Mouse (Mus musculus) spleen, postnatal 0 days (tissue): Measurements from ENCODE around the gene Lce1l. TPM values are rescaled to one million over a fixed set of nuclear protein-coding genes. Genes with fewer than 3 reads are reported as not detected.

Source experiments
- polyA plus RNA-seq: library from polyadenylated mRNA; unstranded; fragments of >200 nt; fragmentation: Nextera tagmentation; extraction: Ambion mirVana; gene quantifications from 2 replicates; pipeline ENCODE4 v1.2.1, GENCODE M21; 2015

Lce1l gene
- not detected in 2 replicates for polyA plus RNA-seq

GRCm38 (mm10) chr3:92851186-92851585 is at the start of gene Lce1l:
Gene Lce1l, minus strand, starts transcription at chr3:92851286.

GRCm38 (mm10) chr3:92870116-92870515 is 19.0 kb upstream of the Lce1l start, which contains the start of gene 2310050C09Rik:
Gene 2310050C09Rik, minus strand, starts transcription at chr3:92870216.

DNA sequence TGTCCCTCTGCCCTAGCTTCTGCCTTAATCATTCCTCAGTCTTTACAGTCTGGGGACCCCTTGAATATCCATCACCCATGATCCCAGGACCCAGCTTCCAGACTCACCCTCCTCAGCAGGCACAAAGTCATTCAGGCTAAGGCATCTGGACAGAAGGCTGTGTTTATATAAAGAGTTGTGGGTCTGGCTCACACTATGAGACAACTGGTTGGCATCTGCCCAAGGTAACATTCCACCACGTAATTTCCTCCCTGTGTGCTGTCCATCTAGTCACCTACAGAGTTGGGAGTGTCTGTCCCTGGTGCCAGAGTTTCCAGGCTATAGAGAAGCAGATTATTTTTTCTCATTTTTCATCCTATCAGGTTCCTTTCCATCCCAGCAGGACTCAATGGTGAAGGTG is 24.0 kb downstream of the Lce1l start, which contains the start of gene Kprp:
Gene Kprp, minus strand, starts transcription at position 140 of the 400 bp plus-strand sequence.

GRCm38 (mm10) chr3:92807791-92808190 is 43.3 kb downstream of the Lce1l start, which contains the start of gene Lce1k:
Gene Lce1k, minus strand, starts transcription at chr3:92807891.

Other genes starting within 250 kb of the Lce1l start
- not detected in 2 replicates for gene 2210017I01Rik, start 243.8 kb downstream of the Lce1l start, polyA plus RNA-seq
- not detected in 2 replicates for gene Lce6a, start 229.6 kb downstream of the Lce1l start, polyA plus RNA-seq
- gene Lce1a1, start 203.0 kb downstream of the Lce1l start, polyA plus RNA-seq: not detected in 2 replicates
- gene Lce1b, start 194.4 kb downstream of the Lce1l start, polyA plus RNA-seq: not detected in 2 replicates
- not detected in 2 replicates for gene Lce1a2, start 181.0 kb downstream of the Lce1l start, polyA plus RNA-seq
- gene Lce1c, start 172.0 kb downstream of the Lce1l start, polyA plus RNA-seq: 0.17 TPM in 1 of 2 replicates, not detected in the other
- gene Lce1d, start 164.1 kb downstream of the Lce1l start, polyA plus RNA-seq: not detected in 2 replicates
- not detected in 2 replicates for gene Lce1e, start 142.2 kb downstream of the Lce1l start, polyA plus RNA-seq
- not detected in 2 replicates for gene Lce1f, start 130.9 kb downstream of the Lce1l start, polyA plus RNA-seq
- not detected in 2 replicates for gene Gm38119, start 112.2 kb downstream of the Lce1l start, polyA plus RNA-seq
- not detected in 2 replicates for gene Lce1g, start 98.9 kb downstream of the Lce1l start, polyA plus RNA-seq
- gene Lce1h, start 86.2 kb downstream of the Lce1l start, polyA plus RNA-seq: not detected in 2 replicates
- not detected in 2 replicates for gene Lce1i, start 72.4 kb downstream of the Lce1l start, polyA plus RNA-seq
- not detected in 2 replicates for gene Lce1j, start 60.8 kb downstream of the Lce1l start, polyA plus RNA-seq
- not detected in 2 replicates for gene Lce1k, start 43.4 kb downstream of the Lce1l start, polyA plus RNA-seq
- gene Kprp, start 24.0 kb downstream of the Lce1l start, polyA plus RNA-seq: not detected in 2 replicates
- not detected in 2 replicates for gene 2310050C09Rik, start 18.9 kb upstream of the Lce1l start, polyA plus RNA-seq
- not detected in 2 replicates for gene Lce3a, start 74.9 kb upstream of the Lce1l start, polyA plus RNA-seq
- gene Lce3b, start 81.7 kb upstream of the Lce1l start, polyA plus RNA-seq: not detected in 2 replicates
- not detected in 2 replicates for gene Lce3c, start 93.2 kb upstream of the Lce1l start, polyA plus RNA-seq
- not detected in 2 replicates for gene Lce3d, start 106.1 kb upstream of the Lce1l start, polyA plus RNA-seq
- gene Lce3e, start 115.8 kb upstream of the Lce1l start, polyA plus RNA-seq: not detected in 2 replicates
- gene Lce3f, start 140.9 kb upstream of the Lce1l start, polyA plus RNA-seq: not detected in 2 replicates
- 0.25 TPM in 1 of 2 replicates, not detected in the other for gene Crct1, start 164.4 kb upstream of the Lce1l start, polyA plus RNA-seq
- not detected in 2 replicates for gene Lce1m, start 167.8 kb upstream of the Lce1l start, polyA plus RNA-seq
- not detected in 2 replicates for gene Gm4858, start 217.5 kb upstream of the Lce1l start, polyA plus RNA-seq